Mouse (Mus musculus) liver, embryonic 14.5 days (tissue): Measurements from ENCODE around the gene Dlgap5.

ENCODE experiments used
- CTCF ChIP-seq: IDR thresholded peaks from 2 replicates; pipeline ENCODE4 v1.5.1; 2016; ENCODE audit warnings: antibody characterized with exemption, low read depth, control low read depth
- EP300 ChIP-seq: IDR thresholded peaks from 2 replicates; pipeline ENCODE4 v1.6.1; 2016; ENCODE audit warnings: antibody characterized with exemption, low read depth

DNA sequence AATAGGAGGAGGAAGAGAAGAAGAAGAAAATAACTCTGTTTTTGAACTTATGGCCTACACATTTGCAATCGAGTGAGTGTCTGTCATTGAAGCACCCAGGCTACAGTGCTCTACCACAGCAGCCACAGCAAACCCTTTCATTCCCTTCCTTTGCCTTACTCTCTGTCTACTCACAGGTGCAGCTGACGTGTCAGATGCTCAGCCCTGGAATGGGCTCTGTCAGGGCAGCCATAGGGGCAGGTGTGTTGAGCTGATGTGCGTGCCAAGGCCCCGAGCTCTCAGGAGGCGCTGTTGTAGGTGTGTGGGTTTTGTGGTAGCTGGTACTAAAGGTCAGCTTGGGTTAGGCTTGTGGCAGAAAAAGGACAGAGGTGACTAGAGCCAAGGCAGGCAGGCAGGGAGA is 48.5 kb downstream of the Dlgap5 start:
- TF ChIP-seq CTCF (no peak), EP300 (no peak)
